Mouse (Mus musculus): ENCODE data around the gene Mfap3. TPM values are rescaled to one million over a fixed set of nuclear protein-coding genes. Genes with fewer than 3 reads are reported as not detected.
A peak's percentile ranks its signal among the peaks of the same experiment; 100 is the strongest.

The Mfap3 gene
- polyA plus RNA-seq, 1 experiment from 2014 or later: 41.3 TPM

DNA sequence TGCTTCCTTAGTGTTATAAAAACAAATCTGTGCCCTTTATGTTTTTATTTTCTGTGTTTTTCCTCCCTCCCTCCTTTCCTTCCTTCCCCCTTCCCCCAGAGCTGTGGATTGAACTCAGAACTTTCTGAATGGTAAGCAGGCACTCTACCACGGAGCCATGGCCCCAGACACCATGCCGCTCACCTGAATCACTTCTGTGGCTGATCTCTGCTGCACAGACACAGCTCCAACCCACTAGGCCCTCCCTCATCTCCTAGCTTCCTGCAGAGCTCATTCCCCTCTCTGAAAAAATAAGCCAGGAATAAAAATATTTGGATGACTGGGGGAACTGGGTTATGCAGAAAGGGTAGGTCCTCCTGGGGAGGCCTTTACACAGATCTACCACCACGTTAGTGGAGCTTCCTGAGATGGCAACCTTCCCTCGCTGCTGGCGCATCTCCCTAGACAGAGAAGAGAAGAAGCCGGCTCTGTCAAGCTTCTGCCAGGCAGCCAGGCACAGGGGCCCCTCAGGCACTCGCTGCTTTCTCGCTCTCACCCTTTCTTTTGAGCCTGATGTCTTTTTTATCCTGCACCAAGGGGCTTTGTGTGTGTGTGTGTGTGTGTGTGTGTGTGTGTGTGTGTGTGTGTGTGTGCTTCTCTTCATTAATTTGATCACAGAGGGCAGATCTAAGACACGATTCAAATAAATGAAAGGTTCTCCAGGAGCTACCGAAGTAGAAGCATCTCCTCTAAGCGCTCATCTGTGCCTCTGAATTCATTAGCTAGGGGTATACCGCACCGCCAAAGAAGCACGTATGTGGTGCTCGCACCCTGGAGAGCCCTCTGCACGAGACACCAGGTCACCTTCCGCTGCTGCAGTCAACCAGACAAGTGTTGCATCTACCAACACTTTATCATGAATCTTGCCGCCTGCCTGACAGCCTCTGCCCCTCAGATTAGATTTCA, 47.9 kb downstream of the Mfap3 start:
- H3K27ac ChIP-seq: no peak overlapping the region
- no peak for ATAC-seq (ENCODE audit: insufficient number of reproducible peaks, low FRiP score, low TSS enrichment, low read depth)
- no peak overlapping the region for H3K4me2 ChIP-seq
- 47% methylated on average over 18 of the region's 18 CpGs for WGBS
- H3K4me3 ChIP-seq: no peak overlapping the region
- no peaks in the 10 kb centered on the region for H3K27me3 ChIP-seq
- peaks cover 7% of the 10 kb centered on the region; the same call in 1 of the 2 replicates for H3K4me1 ChIP-seq
- H3K9ac ChIP-seq: no peak overlapping the region
- H3K36me3 ChIP-seq: no peaks in the 10 kb centered on the region
- no peaks in the 10 kb centered on the region for H3K9me3 ChIP-seq

DNA sequence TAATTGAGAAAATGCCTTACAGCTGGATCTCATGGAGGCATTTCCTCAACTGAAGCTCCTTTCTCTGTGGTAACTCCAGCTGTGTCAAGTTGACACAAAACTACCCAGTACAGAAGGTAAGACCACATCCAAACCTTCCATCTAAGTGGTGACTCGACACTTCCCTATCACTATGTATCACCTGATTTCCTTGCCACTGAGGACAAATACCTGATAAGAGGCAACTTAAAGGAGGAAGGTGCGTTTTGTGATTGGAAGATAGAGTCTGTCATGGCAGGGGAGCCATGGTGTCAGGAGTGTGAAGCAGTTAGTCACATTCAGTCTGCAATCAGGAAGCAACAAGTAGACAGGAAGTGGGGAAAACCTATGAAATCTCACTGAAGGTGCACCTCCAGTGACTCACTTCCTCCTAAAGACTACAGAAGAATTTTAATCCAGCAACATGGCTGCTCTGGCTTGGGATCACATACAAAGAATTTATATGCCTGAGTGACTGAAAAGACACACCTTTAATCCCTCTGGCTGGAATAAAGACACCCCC, 50.6 kb downstream of the Mfap3 start:
- Histone ChIP-seq H3K4me1 (peaks cover 5% of the 10 kb centered on the region; the same call in 1 of the 2 replicates), H3K4me3 (no peak overlapping the region), H3K9ac (no peak overlapping the region), H3K27me3 (no peaks in the 10 kb centered on the region), H3K27ac (no peak overlapping the region), H3K4me2 (no peak overlapping the region), H3K9me3 (no peaks in the 10 kb centered on the region), H3K36me3 (no peaks in the 10 kb centered on the region)
- ATAC-seq (ENCODE audit: insufficient number of reproducible peaks, low FRiP score, low TSS enrichment, low read depth): no peak
- 88% methylated on average over 2 of the region's 2 CpGs for WGBS

DNA sequence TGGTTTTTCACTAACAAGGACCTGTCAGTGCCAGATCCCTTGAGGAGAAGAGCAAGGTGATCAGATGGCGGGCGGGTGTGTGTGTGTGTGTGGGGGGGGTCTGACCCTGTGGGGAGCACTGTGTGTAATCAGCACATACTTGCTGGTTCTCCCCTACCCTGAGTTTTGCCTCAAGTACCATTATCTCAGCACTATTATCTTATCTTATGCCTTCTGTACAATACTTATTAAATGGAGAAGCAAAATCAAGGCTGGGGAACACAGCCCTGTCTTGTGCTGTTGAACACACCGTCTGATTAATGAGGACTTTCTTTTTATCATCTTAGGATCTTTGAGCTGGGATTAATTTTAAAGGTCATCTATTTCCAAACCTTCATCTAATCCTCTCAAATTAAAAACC, 52.6 kb downstream of the Mfap3 start:
- Histone ChIP-seq H3K27me3 (no peaks in the 10 kb centered on the region), H3K4me2 (no peak overlapping the region), H3K9ac (no peak overlapping the region), H3K27ac (no peak overlapping the region), H3K36me3 (no peaks in the 10 kb centered on the region), H3K9me3 (no peaks in the 10 kb centered on the region), H3K4me3 (no peak overlapping the region), H3K4me1 (peaks cover 6% of the 10 kb centered on the region)
- no peak for ATAC-seq (ENCODE audit: insufficient number of reproducible peaks, low FRiP score, low TSS enrichment, low read depth)
- 82% methylated on average over 3 of the region's 3 CpGs for WGBS

DNA sequence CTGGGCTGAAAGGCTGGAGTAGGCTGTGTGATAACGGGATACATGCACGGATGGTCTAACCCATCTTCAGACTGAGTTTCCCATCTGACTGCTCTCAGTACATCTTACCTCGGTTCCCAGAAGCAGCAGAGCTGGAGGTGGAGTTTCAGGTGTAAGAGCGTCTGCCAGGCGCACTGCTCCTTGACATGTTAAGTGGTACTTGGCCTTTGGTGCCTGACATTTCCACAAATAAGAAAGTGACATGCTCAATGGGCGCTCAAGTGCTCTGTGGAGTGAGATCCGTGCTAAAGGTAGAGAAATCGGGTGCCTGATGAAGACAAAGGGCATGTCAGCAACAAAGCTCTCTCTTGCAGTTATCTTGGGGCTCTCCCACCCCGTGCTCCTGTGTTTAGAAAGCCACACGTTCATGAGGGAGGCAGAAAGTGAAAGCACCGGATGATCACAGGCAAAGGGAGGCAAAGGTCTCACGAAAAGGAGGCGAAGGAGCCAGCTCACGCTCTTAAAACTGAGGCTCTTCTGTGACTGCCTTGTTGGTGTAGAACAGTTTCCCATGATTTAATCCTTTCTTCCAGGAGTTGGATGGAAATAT, 55.3 kb downstream of the Mfap3 start:
- H3K27me3 ChIP-seq: no peaks in the 10 kb centered on the region
- H3K4me2 ChIP-seq: no peak overlapping the region
- WGBS: 51% methylated on average over 14 of the region's 14 CpGs

DNA sequence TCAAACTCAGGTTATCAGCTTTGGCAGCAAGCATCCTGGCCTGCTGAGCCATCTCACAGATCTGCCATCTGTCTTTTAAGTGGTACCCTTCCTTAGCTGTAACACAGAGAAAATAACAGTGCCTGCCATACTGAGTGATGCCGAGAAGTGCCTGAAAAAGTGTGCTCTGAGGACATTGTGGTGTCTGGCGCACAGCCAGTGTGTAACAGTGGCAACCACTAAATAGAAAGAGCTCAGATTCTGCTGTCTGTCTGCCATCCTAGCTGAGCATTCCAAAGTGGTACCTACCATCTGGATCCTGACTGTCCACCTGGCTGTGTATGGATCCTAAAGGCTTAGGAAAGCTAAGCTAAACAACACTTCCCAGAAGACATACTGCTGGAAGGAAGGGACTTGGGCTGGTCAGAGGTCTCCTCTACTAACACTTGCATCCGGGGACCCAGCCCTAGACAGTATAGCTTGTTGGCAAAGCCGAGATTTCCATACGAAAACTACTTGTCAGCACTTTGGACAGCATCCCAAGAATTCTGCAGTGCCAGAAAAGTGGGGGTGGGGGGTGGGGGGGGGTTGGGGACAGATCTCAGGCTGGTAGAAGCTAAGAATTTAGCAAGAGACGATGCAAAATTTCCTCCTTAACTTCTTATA, 58.5 kb downstream of the Mfap3 start:
- ATAC-seq (ENCODE audit: insufficient number of reproducible peaks, low FRiP score, low TSS enrichment, low read depth): no peak
- Histone ChIP-seq H3K4me1 (peaks cover 6% of the 10 kb centered on the region), H3K36me3 (no peaks in the 10 kb centered on the region), H3K27me3 (no peaks in the 10 kb centered on the region), H3K4me2 (no peak overlapping the region), H3K9me3 (no peaks in the 10 kb centered on the region), H3K9ac (no peak overlapping the region), H3K27ac (no peak overlapping the region), H3K4me3 (no peak overlapping the region)
- WGBS: 71% methylated on average over 6 of the region's 6 CpGs

More for the DNA sequence above, 55.3 kb downstream of the Mfap3 start:
- no peak overlapping the region for H3K4me3 ChIP-seq
- no peaks in the 10 kb centered on the region for H3K9me3 ChIP-seq
- H3K9ac ChIP-seq: no peak overlapping the region
- peak overlapping the region; percentile 23; the same call in 1 of the 2 replicates for H3K27ac ChIP-seq
- no peak for ATAC-seq (ENCODE audit: insufficient number of reproducible peaks, low FRiP score, low TSS enrichment, low read depth)
- H3K4me1 ChIP-seq: peaks cover 6% of the 10 kb centered on the region
- no peaks in the 10 kb centered on the region for H3K36me3 ChIP-seq

DNA sequence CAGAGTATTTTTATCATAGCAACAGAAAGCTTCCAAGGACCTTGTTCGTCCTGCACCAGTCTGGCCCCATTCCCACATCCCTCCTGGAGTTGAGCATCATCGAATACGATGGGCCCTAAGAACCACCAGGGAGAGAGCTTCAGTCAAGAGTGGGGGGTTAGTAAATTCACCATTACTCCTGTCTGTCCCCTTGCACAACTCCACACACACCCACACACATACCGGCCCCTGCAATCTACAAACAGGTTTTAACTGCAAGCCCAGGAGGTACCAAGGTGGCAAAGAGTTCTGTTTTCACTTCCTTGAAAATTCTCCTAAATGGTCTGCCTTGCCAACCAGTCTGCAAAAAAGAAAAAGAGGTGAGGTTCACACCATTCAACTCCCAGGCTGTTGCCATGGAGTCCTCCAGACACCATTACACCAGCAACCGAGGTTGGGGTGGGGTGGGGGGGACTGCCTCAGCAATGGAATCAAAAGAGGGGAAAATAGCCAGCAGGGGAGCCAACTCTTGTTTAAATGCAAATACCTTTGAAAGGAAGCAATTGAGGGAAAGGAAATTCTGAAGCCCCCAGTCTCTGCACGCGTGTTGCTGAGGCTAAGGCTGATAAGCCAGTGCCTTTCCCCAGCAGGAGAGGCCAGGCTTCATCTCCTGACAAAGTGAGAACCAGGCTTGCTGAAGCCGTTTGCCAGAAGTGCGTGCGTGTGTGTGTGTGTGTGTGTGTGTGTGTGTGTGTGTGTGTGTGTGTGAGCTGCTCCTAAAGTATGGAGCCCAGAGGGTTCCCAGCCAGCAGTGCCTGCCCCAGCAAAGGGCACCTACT, 64.6 kb downstream of the Mfap3 start:
- ATAC-seq (ENCODE audit: insufficient number of reproducible peaks, low FRiP score, low TSS enrichment, low read depth): no peak
- Histone ChIP-seq H3K9ac (no peak overlapping the region), H3K9me3 (no peaks in the 10 kb centered on the region), H3K4me2 (no peak overlapping the region), H3K27ac (no peak overlapping the region), H3K36me3 (no peaks in the 10 kb centered on the region), H3K27me3 (no peaks in the 10 kb centered on the region), H3K4me3 (no peak overlapping the region), H3K4me1 (peaks cover 10% of the 10 kb centered on the region)
- 19% methylated on average over 10 of the region's 10 CpGs for WGBS

Other genes starting within 250 kb of the Mfap3 start
- gene Fam114a2, start within 50 bp of the Mfap3 start, polyA plus RNA-seq (2015; fragmentation: Nextera tagmentation; extraction: Ambion mirVana): 86.2 and 88.9 TPM in 2 replicates
- gene Galnt10, start 126.8 kb downstream of the Mfap3 start, polyA plus RNA-seq (2015; fragmentation: Nextera tagmentation; extraction: Ambion mirVana): 30.5 and 36.5 TPM in 2 replicates

Data from limb, embryonic 15.5 days (tissue).